Mouse (Mus musculus) liver, embryonic 13.5 days (tissue): Measurements from ENCODE around the gene Ttll3. TPM values are rescaled to one million over a fixed set of nuclear protein-coding genes. Genes with fewer than 3 reads are reported as not detected.

Source experiments
- ATAC-seq: fragments of 200-750 bp; cut with Nextera tagmentation; 2 replicates; pipeline ENCODE4 v1.8.0; 2017; ENCODE audit warnings: low read depth, mild to moderate bottlenecking, moderate number of reproducible peaks, moderate library complexity
- DNase-seq: peaks from one replicate; pipeline ENCODE4 v3.0.0; 2022
- H3K27ac ChIP-seq: fragments of 300-500 bp; sonication (generic); 2 replicates; pipeline ENCODE4 v1.5.1; 2015; ENCODE audit warnings: moderate library complexity, mild to moderate bottlenecking, inconsistent platforms
- H3K27me3 ChIP-seq: fragments of 300-500 bp; sonication (generic); 2 replicates; pipeline ENCODE4 v1.6.1; 2015; ENCODE audit warnings: mild to moderate bottlenecking, inconsistent platforms
- H3K36me3 ChIP-seq: fragments of 300-500 bp; sonication (generic); 2 replicates; pipeline ENCODE4 v1.6.1; 2015; ENCODE audit warnings: mild to moderate bottlenecking, inconsistent platforms
- H3K4me1 ChIP-seq: fragments of 300-500 bp; sonication (generic); replicated peaks from 2 replicates; pipeline ENCODE4 v1.6.1; 2015; ENCODE audit warnings: inconsistent platforms
- H3K4me2 ChIP-seq: fragments of 300-500 bp; sonication (generic); 2 replicates; pipeline ENCODE4 v1.6.1; 2015; ENCODE audit warnings: inconsistent platforms, mild to moderate bottlenecking, moderate library complexity
- H3K4me3 ChIP-seq: fragments of 300-500 bp; sonication (generic); replicated peaks from 2 replicates; pipeline ENCODE4 v1.5.1; 2015; ENCODE audit warnings: mild to moderate bottlenecking, inconsistent platforms
- H3K9ac ChIP-seq: fragments of 300-500 bp; sonication (generic); 2 replicates; pipeline ENCODE4 v1.6.1; 2015; ENCODE audit warnings: mild to moderate bottlenecking, inconsistent platforms
- H3K9me3 ChIP-seq: fragments of 300-500 bp; sonication (generic); replicated peaks from 2 replicates; pipeline ENCODE4 v1.6.1; 2016; ENCODE audit warnings: inconsistent platforms
- WGBS: fragments of 180-500 bp; shearing (Covaris S2); methylation state at CpG from one replicate; pipeline ENCODE4 v1.1.7; 2015; ENCODE audit not compliant: insufficient replicate concordance; 5-methylcytosine and 5-hydroxymethylcytosine counted together
- polyA plus RNA-seq: library from polyadenylated mRNA; unstranded; fragments of >200 nt; fragmentation: Nextera tagmentation; extraction: Ambion mirVana; gene quantifications from 2 replicates; pipeline ENCODE4 v1.2.1, GENCODE M21; 2015

Gene Ttll3
- polyA plus RNA-seq, 1 experiment from 2014 or later = 0.62 TPM

GRCm38 (mm10) chr6:113361476-113361875 lies 27.6 kb upstream of the Ttll3 start:
- H3K27ac ChIP-seq = no peak overlapping the region
- no peaks in the 10 kb centered on the region for H3K36me3 ChIP-seq
- 62% methylated on average over 4 of the region's 4 CpGs for WGBS

GRCm38 (mm10) chr6:113362241-113362640 lies 26.8 kb upstream of the Ttll3 start:
- Histone ChIP-seq H3K4me2 (no peak overlapping the region), H3K4me3 (no peak overlapping the region), H3K27ac (no peak overlapping the region), H3K36me3 (peaks cover 7% of the 10 kb centered on the region), H3K9me3 (no peaks in the 10 kb centered on the region), H3K9ac (no peak overlapping the region), H3K4me1 (no peaks in the 10 kb centered on the region), H3K27me3 (no peaks in the 10 kb centered on the region)
- ATAC-seq (no peak), DNase-seq (no peak)
- 91% methylated on average over 1 of the region's 1 CpGs for WGBS

More at GRCm38 (mm10) chr6:113361476-113361875, 27.6 kb upstream of the Ttll3 start:
- DNase-seq = no peak
- H3K27me3 ChIP-seq = no peaks in the 10 kb centered on the region
- no peaks in the 10 kb centered on the region for H3K4me1 ChIP-seq
- no peak overlapping the region for H3K9ac ChIP-seq
- no peak overlapping the region for H3K4me3 ChIP-seq
- no peaks in the 10 kb centered on the region for H3K9me3 ChIP-seq
- H3K4me2 ChIP-seq = no peak overlapping the region
- no peak for ATAC-seq

DNA sequence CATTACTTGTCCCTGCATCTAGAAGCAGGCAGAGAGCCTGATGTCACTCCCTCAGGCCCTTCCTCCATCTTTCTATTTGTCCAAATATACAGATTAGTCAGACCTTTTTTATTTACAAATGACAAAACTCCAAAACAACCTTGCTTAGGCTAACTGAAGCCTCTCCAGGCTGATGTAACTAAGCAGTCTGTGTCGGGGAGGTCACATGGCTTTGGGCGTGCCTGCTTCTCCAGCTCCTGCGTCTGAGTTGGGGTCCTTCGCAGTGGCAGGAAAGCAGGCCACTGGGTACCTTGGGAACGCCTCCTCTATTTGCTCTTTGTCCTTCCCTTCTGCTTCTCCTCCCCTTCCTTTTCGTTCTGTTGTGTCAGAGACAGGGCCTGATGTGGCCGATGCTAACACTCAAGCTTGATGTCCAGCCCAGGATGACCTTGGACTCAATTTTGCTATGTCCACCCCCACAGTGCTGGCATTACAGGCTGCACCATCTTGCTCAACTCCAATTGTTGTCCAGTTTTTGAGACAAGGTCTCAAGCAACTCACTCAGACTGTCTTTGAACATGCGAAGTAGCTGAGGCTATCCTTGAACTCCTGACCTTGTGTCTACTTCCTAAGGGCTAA lies 24.4 kb upstream of the Ttll3 start:
- H3K27ac ChIP-seq = no peak overlapping the region
- H3K9me3 ChIP-seq = no peaks in the 10 kb centered on the region
- ATAC-seq (no peak), DNase-seq (no peak)
- H3K9ac ChIP-seq = no peak overlapping the region
- no peak overlapping the region for H3K4me2 ChIP-seq
- 62% methylated on average over 8 of the region's 8 CpGs for WGBS
- no peaks in the 10 kb centered on the region for H3K27me3 ChIP-seq
- H3K36me3 ChIP-seq = peaks cover 23% of the 10 kb centered on the region
- no peaks in the 10 kb centered on the region for H3K4me1 ChIP-seq
- no peak overlapping the region for H3K4me3 ChIP-seq

- no peak overlapping the region for H3K9ac ChIP-seq
- WGBS = 77% methylated on average over 6 of the region's 6 CpGs
- H3K36me3 ChIP-seq = peaks cover 43% of the 10 kb centered on the region
- H3K4me3 ChIP-seq = no peak overlapping the region
- no peak overlapping the region for H3K27ac ChIP-seq
- H3K27me3 ChIP-seq = no peaks in the 10 kb centered on the region
- H3K4me1 ChIP-seq = no peaks in the 10 kb centered on the region
- no peak overlapping the region for H3K4me2 ChIP-seq
- H3K9me3 ChIP-seq = no peaks in the 10 kb centered on the region
- DNase-seq (no peak), ATAC-seq (no peak)
Observed at GRCm38 (mm10) chr6:113366639-113367038, 22.4 kb upstream of the Ttll3 start.

GRCm38 (mm10) chr6:113367574-113367973 lies 21.5 kb upstream of the Ttll3 start:
- no peak for ATAC-seq
- Histone ChIP-seq H3K36me3 (peaks cover 52% of the 10 kb centered on the region), H3K4me2 (no peak overlapping the region), H3K9me3 (no peaks in the 10 kb centered on the region), H3K4me1 (peaks cover 6% of the 10 kb centered on the region), H3K9ac (no peak overlapping the region), H3K27me3 (no peaks in the 10 kb centered on the region), H3K4me3 (no peak overlapping the region), H3K27ac (no peak overlapping the region)
- no peak for DNase-seq
- 83% methylated on average over 1 of the region's 1 CpGs for WGBS

- H3K27ac ChIP-seq = no peak overlapping the region
- H3K36me3 ChIP-seq = peaks cover 56% of the 10 kb centered on the region
- WGBS = 83% methylated on average over 7 of the region's 7 CpGs
- H3K9ac ChIP-seq = no peak overlapping the region
- no peak overlapping the region for H3K4me2 ChIP-seq
- no peak for ATAC-seq
- DNase-seq = no peak
- H3K27me3 ChIP-seq = no peaks in the 10 kb centered on the region
- no peaks in the 10 kb centered on the region for H3K9me3 ChIP-seq
- H3K4me1 ChIP-seq = peaks cover 11% of the 10 kb centered on the region
- no peak overlapping the region for H3K4me3 ChIP-seq
Observed at GRCm38 (mm10) chr6:113368124-113368523, 20.9 kb upstream of the Ttll3 start.

DNA sequence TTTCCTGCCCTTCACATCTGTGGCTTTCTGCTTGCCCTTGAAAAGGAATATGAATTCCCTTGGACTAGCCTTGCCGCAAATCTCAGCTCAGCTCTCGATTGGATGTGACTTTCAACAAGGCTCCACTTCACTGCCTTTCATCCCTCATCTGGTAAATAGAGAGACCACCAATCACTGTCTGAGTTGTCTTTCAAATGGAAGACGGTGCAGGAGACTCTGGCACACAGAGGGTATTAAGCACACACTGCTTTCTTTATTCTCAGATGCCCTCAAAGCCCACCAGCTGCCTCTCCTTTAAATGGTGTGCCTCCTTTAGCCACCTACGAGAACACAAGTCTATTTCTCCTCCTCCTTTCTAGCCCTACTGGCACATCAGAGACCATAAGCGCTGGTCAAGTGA lies 20.5 kb upstream of the Ttll3 start:
- ATAC-seq (no peak), DNase-seq (no peak)
- Histone ChIP-seq H3K27ac (no peak overlapping the region), H3K4me2 (no peak overlapping the region), H3K9ac (no peak overlapping the region), H3K27me3 (no peaks in the 10 kb centered on the region), H3K9me3 (no peaks in the 10 kb centered on the region), H3K4me3 (no peak overlapping the region), H3K36me3 (peaks cover 60% of the 10 kb centered on the region), H3K4me1 (peaks cover 16% of the 10 kb centered on the region)
- WGBS = 71% methylated on average over 5 of the region's 5 CpGs

- H3K4me3 ChIP-seq = no peak overlapping the region
- H3K27me3 ChIP-seq = no peaks in the 10 kb centered on the region
- no peak overlapping the region for H3K4me2 ChIP-seq
- peaks cover 78% of the 10 kb centered on the region for H3K36me3 ChIP-seq
- H3K4me1 ChIP-seq = peaks cover 30% of the 10 kb centered on the region
- H3K9ac ChIP-seq = no peak overlapping the region
- ATAC-seq (no peak), DNase-seq (no peak)
- 81% methylated on average over 20 of the region's 20 CpGs for WGBS
- H3K9me3 ChIP-seq = no peaks in the 10 kb centered on the region
- no peak overlapping the region for H3K27ac ChIP-seq
Observed at GRCm38 (mm10) chr6:113370194-113370929, 18.7 kb upstream of the Ttll3 start.

- no peaks in the 10 kb centered on the region for H3K27me3 ChIP-seq
- H3K4me2 ChIP-seq = peak overlapping the region; percentile 51
- H3K9ac ChIP-seq = peak overlapping the region; percentile 46
- ATAC-seq (peak; percentile 38), DNase-seq (peak; percentile 65)
- peak overlapping the region; percentile 83 for H3K27ac ChIP-seq
- peaks cover 74% of the 10 kb centered on the region for H3K36me3 ChIP-seq
- peaks cover 50% of the 10 kb centered on the region for H3K4me1 ChIP-seq
- H3K4me3 ChIP-seq = peak overlapping the region; percentile 16
- WGBS = 37% methylated on average over 4 of the region's 4 CpGs
- H3K9me3 ChIP-seq = no peaks in the 10 kb centered on the region
Observed at GRCm38 (mm10) chr6:113373491-113373890, 15.6 kb upstream of the Ttll3 start.

- Histone ChIP-seq H3K27me3 (no peaks in the 10 kb centered on the region), H3K9me3 (no peaks in the 10 kb centered on the region), H3K4me1 (peaks cover 75% of the 10 kb centered on the region), H3K9ac (peak overlapping the region; percentile 98), H3K36me3 (peaks cover 58% of the 10 kb centered on the region), H3K4me3 (peak overlapping the region; percentile 99), H3K4me2 (peak overlapping the region; percentile 88), H3K27ac (peak overlapping the region; percentile 93)
- ATAC-seq = no peak
- 6% methylated on average over 7 of the region's 7 CpGs for WGBS
- no peak for DNase-seq
Observed at GRCm38 (mm10) chr6:113377172-113377495, 11.9 kb upstream of the Ttll3 start.

DNA sequence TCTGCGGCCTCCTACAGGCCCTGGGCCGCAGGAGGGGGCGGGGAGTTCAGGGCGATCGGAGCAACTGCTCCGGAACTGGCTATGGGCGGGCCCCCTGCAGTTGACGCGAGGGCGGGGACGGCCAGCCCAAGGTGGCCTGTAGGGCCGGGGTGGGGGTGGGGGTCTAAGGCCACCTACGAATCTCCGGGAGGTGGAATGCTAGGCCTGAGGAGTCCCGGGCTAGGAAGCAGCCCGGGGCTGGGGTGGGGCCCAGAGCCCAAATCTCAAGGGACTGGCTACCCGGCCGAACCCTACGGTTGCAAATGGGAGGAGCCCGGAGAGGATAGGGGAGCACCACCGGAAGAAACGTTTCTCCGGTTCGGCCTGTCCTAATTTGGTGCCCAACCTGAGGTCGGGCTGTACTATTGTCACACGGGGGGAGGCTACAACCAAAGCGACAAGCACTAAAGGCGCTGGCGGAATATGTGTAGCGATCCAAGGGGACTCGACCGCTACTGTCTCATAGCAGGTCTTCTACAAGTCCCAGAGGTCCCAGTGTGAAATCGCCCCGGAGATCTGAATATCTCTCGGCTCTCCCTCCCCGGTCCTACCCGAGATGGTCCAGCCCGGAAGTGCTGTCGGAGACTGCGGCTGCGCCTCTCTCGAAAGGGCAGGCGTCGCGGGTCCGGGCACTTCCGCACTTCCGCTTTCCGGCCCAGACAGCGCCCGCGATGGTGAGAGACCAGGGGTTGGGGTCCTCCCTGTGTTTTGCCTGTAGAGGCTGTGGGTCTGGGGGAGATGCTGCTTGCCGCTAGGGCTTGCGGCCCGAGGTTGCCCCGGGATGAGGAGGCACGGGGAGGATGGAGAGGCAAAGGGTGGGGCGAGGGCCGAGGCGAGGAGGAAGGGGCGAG lies 11.3 kb upstream of the Ttll3 start, which contains the start of the genes Tada3 and Arpc4:
Gene Tada3 (minus strand): TSS at position 388 of the 890 bp plus-strand sequence.
Gene Arpc4 (plus strand): TSS at position 620 of the 890 bp plus-strand sequence.
- Histone ChIP-seq H3K4me2 (peak within 1 kb of the TSS; percentile 88), H3K9ac (peak within 1 kb of the TSS; percentile 98), H3K9me3 (no peaks in the 10 kb centered on the region), H3K27me3 (no peaks in the 10 kb centered on the region), H3K4me3 (peak within 1 kb of the TSS; percentile 99), H3K36me3 (peaks cover 58% of the 10 kb centered on the region), H3K4me1 (peaks cover 69% of the 10 kb centered on the region), H3K27ac (peak within 1 kb of the TSS; percentile 93)
- ATAC-seq (peak; percentile 93), DNase-seq (peak; percentile 90)
- WGBS = under 1% methylated on average over 60 of the region's 61 CpGs
